Mouse (Mus musculus): ENCODE results near the gene Hoxb9.

DNA sequence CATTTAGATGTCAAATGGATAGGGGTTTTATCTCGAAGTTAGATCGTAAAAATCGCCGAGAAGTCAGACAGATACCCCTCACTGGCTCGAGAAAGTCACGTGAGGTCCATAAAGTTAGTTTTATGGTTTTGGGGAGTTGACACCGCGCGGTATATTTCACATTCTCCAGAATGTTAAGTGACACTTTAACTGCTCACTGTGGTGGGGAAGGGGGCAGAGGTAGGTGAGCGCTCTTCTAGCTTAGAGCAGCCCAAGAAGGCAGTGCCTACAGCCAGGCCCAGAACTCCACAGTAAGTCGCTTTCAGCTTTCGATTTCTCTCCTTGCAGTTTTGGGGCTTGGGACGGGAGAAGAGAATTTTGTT lies 35.6 kb downstream of the Hoxb9 start:
- no peak for TF ChIP-seq CTCF (IDR thresholded peaks at IDR 0.05; ENCODE audit: extremely low read depth, insufficient read length, insufficient replicate concordance, low read depth, low read length)
- no peak for TF ChIP-seq POLR2A (IDR thresholded peaks at IDR 0.05; ENCODE audit: low read depth, low read length)
